Mouse (Mus musculus): ENCODE data around the gene Elmo2.

GRCm38 (mm10) chr2:165283644-165284043 lies 42.6 kb downstream of the Elmo2 start:
- TF ChIP-seq CHD1 (IDR thresholded peaks at IDR 0.05; ENCODE audit: low read depth, low read length) (no peak), POLR2A (IDR thresholded peaks at IDR 0.05; ENCODE audit: control insufficient read depth in 1 of 2, insufficient read depth in 1 of 2, low read depth in 1 of 2, low read length in 2 of 2, poor library complexity in 1 of 2) (no peak), CTCF (IDR thresholded peaks at IDR 0.05 in 2 of 3, conservative IDR thresholded peaks at IDR 0.05 in 1 of 3; ENCODE audit: control insufficient read depth in 1 of 3, insufficient read depth in 1 of 3, low read depth in 2 of 3, low read length in 3 of 3, poor library complexity in 1 of 3, severe bottlenecking in 1 of 3) (no peak), MAX (IDR thresholded peaks at IDR 0.05; ENCODE audit: low read length) (no peak), ZNF384 (IDR thresholded peaks at IDR 0.05; ENCODE audit: low read depth, low read length) (no peak)

Data from MEL (cell line).